Mouse (Mus musculus): Measurements from ENCODE around the gene Pofut1. TPM values are rescaled to one million over a fixed set of nuclear protein-coding genes. Genes with fewer than 3 reads are reported as not detected.
"Not testable (repeated sequence)": the region's sequence is repeated elsewhere in the genome, so short reads cannot be mapped to it uniquely, and the experiment has no call there.

The Pofut1 gene
- polyA plus RNA-seq, 1 experiment from 2014 or later = 11.7 TPM

DNA sequence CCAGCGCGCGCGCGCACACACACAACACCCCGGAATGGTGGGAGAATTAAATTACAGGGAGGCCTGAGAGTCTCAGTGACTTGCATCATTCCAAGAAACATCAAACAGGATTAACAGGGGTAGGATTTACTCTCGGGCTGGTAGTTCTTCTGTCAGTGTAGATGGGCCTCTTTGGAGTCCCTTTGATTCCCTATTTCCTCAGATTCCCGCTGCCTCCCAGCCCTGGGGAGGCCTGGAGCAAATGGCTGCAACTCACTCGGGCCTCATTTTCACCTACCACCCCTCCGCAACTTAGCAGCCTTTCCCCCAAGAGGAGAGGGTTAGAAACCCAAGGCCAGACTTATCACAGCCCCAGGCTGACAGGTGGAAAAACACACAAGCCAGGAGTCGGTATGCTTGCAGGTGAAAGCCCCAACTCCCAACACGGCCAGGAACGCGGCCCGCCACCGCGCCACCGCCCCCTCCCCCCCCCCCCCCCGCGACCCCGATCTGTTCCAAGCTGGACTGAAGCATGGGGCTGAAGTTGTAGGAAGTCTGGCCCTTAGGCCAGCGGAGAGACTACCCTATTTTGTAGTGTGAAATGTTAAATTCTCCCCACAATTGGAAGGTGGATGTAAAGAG lies 1.4 kb upstream of the Pofut1 start:
- 4% methylated on average over 21 of the region's 22 CpGs for WGBS
- 0 out of 2 replicates have a peak, but pooled peaks cover 4% of the 10 kb centered on the region for H3K36me3 ChIP-seq
- peak overlapping the region; percentile 99 for H3K9ac ChIP-seq
- H3K27me3 ChIP-seq (replicated peaks) = no peaks in the 10 kb centered on the region
- peak overlapping the region; percentile 97 for H3K27ac ChIP-seq
- H3K4me3 ChIP-seq (replicated peaks) = peak overlapping the region; percentile 99
- peak overlapping the region; percentile 81 for H3K4me2 ChIP-seq (replicated peaks)
- H3K9me3 ChIP-seq = no peaks in the 10 kb centered on the region
- peaks cover 31% of the 10 kb centered on the region for H3K4me1 ChIP-seq (replicated peaks)
- no peak for ATAC-seq

DNA sequence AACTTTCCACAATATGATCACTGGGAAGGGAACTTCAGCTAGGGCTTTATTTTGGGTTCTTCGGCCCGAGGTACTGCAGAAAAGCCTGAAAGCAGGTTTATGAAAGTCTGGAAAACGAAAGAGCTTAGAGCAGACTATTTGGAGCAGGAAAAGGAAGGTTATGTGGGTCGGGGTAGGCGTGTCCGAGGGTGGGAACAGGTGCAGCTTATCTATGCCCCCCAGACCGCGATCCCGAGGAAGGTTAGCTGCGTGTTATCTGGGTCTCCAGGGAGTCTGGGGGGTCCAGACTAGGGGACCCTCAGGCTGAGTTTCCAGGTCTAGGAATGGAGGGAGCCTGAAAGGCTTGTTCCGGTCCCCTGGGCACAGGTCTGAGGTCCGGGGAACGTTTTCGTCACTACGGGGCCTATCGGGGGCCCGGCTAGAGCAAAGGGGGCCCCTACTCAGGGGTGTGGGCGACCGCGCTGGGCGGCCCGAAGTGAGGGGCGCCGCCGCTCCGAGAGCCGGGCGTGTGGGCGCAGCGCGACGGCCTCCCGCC lies 565 bp upstream of the Pofut1 start:
- peak overlapping the region; percentile 99 for H3K4me3 ChIP-seq (replicated peaks)
- H3K27ac ChIP-seq = peak overlapping the region; percentile 97
- H3K4me1 ChIP-seq (replicated peaks) = peaks cover 30% of the 10 kb centered on the region
- H3K36me3 ChIP-seq = no peaks in the 10 kb centered on the region
- H3K27me3 ChIP-seq (replicated peaks) = no peaks in the 10 kb centered on the region
- H3K9me3 ChIP-seq = no peaks in the 10 kb centered on the region
- WGBS = under 1% methylated on average over 33 of the region's 33 CpGs
- peak overlapping the region; percentile 99 for H3K9ac ChIP-seq
- H3K4me2 ChIP-seq (replicated peaks) = peak overlapping the region; percentile 81
- peak; percentile 78 for ATAC-seq

DNA sequence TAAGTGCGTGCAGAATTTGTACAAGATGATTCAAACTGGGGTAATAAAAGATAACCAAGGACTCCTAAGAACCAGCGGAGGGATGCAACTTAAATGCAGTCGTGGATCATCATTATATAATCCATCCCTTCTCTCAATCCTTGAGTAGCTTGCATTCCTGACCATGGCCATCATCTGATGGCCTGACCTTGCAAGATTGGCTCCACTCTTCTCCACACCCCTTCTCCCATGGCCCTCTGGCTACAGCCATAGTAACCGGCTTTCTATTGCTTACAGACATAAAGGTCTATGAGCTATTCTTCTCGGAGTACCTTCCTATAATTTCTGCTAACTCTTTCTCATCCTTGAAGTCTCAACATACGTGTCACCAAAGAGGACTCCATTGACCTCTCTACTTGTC lies 823 bp downstream of the Pofut1 start:
- 50% methylated on average over 6 of the region's 6 CpGs for WGBS
- peak overlapping the region; percentile 97 for H3K27ac ChIP-seq
- peak overlapping the region; percentile 99 for H3K9ac ChIP-seq
- H3K9me3 ChIP-seq = no peaks in the 10 kb centered on the region
- H3K4me2 ChIP-seq (replicated peaks) = peak overlapping the region; percentile 81
- no peaks in the 10 kb centered on the region for H3K27me3 ChIP-seq (replicated peaks)
- ATAC-seq = no peak
- H3K4me1 ChIP-seq (replicated peaks) = peaks cover 24% of the 10 kb centered on the region
- H3K4me3 ChIP-seq (replicated peaks) = peak overlapping the region; percentile 99
- H3K36me3 ChIP-seq = peaks cover 3% of the 10 kb centered on the region; the same call in 1 of the 2 replicates

DNA sequence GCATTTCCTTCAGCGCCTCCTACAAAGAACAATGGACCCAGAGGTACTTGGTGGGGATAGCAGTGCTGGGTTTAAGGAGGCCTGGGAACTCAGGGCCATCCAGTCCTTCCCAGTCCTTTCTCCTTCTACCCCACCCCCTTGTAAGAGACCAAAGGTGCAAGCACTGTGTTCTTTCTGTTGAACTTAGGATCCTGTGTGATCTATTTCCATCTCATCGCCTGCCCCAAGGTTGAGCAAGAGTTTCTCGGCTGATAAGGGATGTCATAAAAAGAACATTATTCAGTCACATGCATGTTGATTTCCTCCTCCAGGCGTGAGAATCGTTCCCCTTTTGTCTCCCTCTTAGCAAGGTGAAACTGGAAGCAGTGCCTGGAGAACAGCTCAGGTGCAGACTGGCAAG lies 8.4 kb downstream of the Pofut1 start:
- peak; percentile 97 for ATAC-seq

DNA sequence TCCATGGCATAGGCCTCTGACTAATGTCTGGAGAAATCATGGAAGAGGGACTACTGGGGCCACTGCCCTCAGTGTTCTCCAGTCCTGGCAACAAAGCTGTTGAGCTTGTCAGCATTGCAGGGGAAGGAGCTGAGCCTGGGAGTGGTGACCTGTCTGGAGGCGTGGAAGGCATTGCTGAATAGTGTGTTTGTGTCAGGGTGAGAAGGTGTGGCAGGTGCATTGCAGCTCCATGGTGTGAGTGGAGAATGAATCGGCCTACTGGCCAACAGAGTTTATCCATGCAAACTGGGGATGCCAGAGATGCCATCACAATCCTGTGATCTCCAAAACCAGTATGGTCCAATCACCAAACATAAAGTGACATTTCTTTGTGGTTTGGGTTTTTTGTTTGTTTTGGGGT lies 15.3 kb downstream of the Pofut1 start:
- peaks cover 12% of the 10 kb centered on the region; the same call in 1 of the 2 replicates for H3K36me3 ChIP-seq
- H3K4me2 ChIP-seq (replicated peaks) = no peak overlapping the region
- WGBS = 64% methylated on average over 2 of the region's 2 CpGs
- 0 out of 2 replicates have a peak overlapping the region, but pooled peaks have one; percentile 22 for H3K27ac ChIP-seq
- H3K4me3 ChIP-seq (replicated peaks) = no peak overlapping the region
- H3K4me1 ChIP-seq (replicated peaks) = 0 out of 2 replicates have a peak, but pooled peaks cover 11% of the 10 kb centered on the region
- no peak overlapping the region for H3K9ac ChIP-seq
- no peaks in the 10 kb centered on the region for H3K9me3 ChIP-seq
- no peaks in the 10 kb centered on the region for H3K27me3 ChIP-seq (replicated peaks)
- ATAC-seq = no peak

More for the DNA sequence above, 8.4 kb downstream of the Pofut1 start:
- 67% methylated on average over 5 of the region's 5 CpGs for WGBS
- H3K4me1 ChIP-seq (replicated peaks) = no peaks in the 10 kb centered on the region; the same call in 1 of the 2 replicates
- peak overlapping the region; percentile 89 for H3K27ac ChIP-seq
- H3K36me3 ChIP-seq = peaks cover 20% of the 10 kb centered on the region
- no peak overlapping the region for H3K4me2 ChIP-seq (replicated peaks)
- H3K4me3 ChIP-seq (replicated peaks) = no peak overlapping the region
- H3K27me3 ChIP-seq (replicated peaks) = no peaks in the 10 kb centered on the region
- H3K9me3 ChIP-seq = no peaks in the 10 kb centered on the region
- H3K9ac ChIP-seq = no peak overlapping the region

DNA sequence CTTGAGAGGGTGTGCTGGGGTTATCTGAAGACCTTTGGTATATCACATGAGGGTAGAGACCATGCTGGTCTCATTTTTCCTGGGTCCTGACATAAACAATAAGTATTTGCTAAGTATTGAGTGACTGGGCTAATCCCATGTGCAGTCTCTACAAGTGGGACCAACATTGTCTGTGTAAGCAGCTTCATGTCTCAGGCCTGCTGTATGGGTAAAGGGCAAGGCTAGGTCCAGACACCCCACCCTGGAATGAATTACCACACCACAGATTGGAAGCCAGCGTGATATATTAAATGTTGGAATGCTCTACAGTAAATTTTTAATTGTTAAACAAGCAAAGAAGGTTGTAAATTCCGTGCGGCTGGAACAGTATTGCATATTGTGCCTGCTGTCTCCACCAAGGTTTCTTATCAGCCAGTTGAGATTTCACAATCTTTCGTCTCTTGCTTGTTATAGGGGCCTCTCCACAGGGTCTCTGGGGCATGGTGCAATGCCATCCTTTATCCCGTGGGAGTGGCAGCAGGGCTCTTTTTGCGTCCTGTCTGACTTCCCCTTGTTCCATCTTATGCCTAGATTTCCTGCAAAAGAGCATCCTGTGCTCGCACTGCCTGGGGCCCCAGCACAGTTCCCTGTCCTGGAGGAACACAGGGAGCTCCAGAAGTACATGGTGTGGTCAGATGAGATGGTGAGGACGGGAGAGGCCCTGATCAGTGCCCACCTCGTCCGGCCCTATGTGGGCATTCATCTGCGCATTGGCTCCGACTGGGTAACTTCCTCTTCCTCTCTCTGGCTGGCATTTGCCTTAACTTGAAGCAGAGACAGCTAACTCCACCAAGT lies 17.9 kb downstream of the Pofut1 start:
- WGBS = 66% methylated on average over 12 of the region's 12 CpGs
- H3K9me3 ChIP-seq = no peaks in the 10 kb centered on the region
- H3K4me1 ChIP-seq (replicated peaks) = 0 out of 2 replicates have a peak, but pooled peaks cover 11% of the 10 kb centered on the region
- H3K4me3 ChIP-seq (replicated peaks) = no peak overlapping the region
- H3K36me3 ChIP-seq = peaks cover 20% of the 10 kb centered on the region
- ATAC-seq = peak; percentile 95
- no peak overlapping the region for H3K9ac ChIP-seq
- no peak overlapping the region; the same call in 1 of the 2 replicates for H3K4me2 ChIP-seq (replicated peaks)
- peak overlapping the region; percentile 89 for H3K27ac ChIP-seq
- H3K27me3 ChIP-seq (replicated peaks) = no peaks in the 10 kb centered on the region

DNA sequence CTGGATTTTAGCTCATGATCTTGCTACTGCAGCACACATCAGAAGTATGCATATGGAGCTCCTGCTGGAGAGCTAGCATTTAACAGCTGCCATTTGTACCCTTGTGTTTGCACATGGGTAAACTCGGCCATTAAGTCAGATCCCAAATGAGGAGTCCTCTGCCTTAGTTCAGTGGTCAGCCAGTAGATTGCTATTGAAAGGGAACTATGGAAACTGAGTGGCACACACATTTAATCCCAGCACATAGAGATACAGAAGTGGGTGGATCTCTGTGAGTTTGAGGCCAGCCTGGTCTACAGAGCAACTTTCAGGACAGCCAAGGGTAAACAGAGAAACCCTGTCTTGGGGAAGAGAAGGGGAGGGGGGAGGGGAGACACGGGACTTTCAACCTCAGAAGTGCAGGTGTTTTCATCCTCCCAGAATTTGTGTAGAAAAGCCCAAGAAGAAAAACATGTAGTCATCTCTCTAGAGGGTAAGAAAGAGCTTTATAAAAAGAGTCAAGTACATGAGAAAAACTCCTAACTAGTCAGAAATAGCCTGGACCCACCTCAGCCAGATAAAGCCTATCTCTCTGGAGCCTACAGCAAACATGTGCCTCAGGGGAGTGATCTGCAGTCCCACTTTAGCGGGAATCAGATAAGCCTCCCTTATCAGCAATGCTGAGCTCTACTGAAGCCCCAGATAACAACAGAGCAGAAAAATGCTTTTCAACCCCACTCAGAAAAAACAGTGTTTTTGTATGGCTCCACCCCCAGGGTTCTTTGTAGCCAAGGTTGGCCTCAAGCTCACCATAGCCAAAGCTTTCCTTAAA lies 18.7 kb downstream of the Pofut1 start:
- H3K4me1 ChIP-seq (replicated peaks) = 0 out of 2 replicates have a peak, but pooled peaks cover 11% of the 10 kb centered on the region
- no peak overlapping the region for H3K9ac ChIP-seq
- H3K9me3 ChIP-seq = no peaks in the 10 kb centered on the region
- peak overlapping the region; percentile 89 for H3K27ac ChIP-seq
- 24% methylated on average over 3 of the region's 3 CpGs for whole genome bisulfite sequencing
- no peak overlapping the region for H3K4me3 ChIP-seq (replicated peaks)
- no peaks in the 10 kb centered on the region for H3K27me3 ChIP-seq (replicated peaks)
- no peak overlapping the region; the same call in 1 of the 2 replicates for H3K4me2 ChIP-seq (replicated peaks)
- peaks cover 20% of the 10 kb centered on the region for H3K36me3 ChIP-seq
- ATAC-seq = peak; percentile 63

DNA sequence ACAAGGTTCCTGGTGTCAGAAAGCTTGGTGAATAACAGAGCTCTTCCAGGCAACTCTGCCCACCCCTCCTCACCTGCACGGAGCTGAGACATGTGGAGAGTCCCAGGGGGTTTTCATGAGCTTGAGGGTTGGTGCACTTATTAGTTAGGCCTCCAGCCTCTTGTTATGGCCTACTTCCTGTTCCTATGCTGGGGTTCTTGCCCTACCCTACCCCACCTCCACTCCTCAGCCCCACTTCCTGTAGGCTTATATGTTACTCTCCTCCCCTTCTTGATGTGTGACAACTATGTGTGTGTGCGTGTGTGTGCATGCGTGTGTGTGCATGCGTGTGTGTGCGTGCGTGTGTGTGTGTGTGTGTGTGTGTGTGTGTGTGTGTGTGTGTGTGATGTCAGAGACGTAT lies 21.7 kb downstream of the Pofut1 start:
- Histone ChIP-seq H3K4me3 (replicated peaks) (no peak overlapping the region), H3K27me3 (replicated peaks) (no peaks in the 10 kb centered on the region), H3K4me2 (replicated peaks) (no peak overlapping the region), H3K9ac (no peak overlapping the region), H3K4me1 (replicated peaks) (0 out of 2 replicates have a peak, but pooled peaks cover 7% of the 10 kb centered on the region), H3K27ac (no peak overlapping the region), H3K9me3 (no peaks in the 10 kb centered on the region), H3K36me3 (peaks cover 34% of the 10 kb centered on the region)
- WGBS = 91% methylated on average over 7 of the region's 7 CpGs
- no peak for ATAC-seq

DNA sequence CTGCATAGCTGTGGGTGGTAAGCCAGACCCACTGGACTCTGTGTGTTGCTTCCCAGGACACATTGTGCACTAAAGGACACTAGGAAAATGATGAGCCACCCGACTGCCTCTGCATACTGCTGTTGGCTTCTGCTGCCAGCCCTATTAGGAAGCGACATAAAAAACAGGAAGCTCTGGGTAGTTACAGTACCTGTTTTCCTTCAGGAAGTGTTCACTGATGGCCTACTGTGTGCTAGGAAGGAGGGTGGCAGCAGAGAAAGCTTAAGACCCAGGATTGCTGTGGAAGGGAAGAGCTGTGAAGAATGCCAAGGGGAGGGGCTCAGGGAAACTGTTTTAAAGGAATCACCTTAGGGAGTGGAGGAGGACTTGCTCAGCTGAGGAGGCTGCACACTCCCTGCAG lies 26.0 kb downstream of the Pofut1 start:
- H3K4me2 ChIP-seq (replicated peaks) = no peak overlapping the region
- H3K9ac ChIP-seq = no peak overlapping the region
- H3K9me3 ChIP-seq = no peaks in the 10 kb centered on the region
- no peak for ATAC-seq
- H3K27ac ChIP-seq = no peak overlapping the region
- 85% methylated on average over 2 of the region's 2 CpGs for WGBS
- no peaks in the 10 kb centered on the region for H3K27me3 ChIP-seq (replicated peaks)
- no peak overlapping the region for H3K4me3 ChIP-seq (replicated peaks)
- peaks cover 29% of the 10 kb centered on the region for H3K36me3 ChIP-seq
- H3K4me1 ChIP-seq (replicated peaks) = peaks cover 16% of the 10 kb centered on the region; the same call in 1 of the 2 replicates

DNA sequence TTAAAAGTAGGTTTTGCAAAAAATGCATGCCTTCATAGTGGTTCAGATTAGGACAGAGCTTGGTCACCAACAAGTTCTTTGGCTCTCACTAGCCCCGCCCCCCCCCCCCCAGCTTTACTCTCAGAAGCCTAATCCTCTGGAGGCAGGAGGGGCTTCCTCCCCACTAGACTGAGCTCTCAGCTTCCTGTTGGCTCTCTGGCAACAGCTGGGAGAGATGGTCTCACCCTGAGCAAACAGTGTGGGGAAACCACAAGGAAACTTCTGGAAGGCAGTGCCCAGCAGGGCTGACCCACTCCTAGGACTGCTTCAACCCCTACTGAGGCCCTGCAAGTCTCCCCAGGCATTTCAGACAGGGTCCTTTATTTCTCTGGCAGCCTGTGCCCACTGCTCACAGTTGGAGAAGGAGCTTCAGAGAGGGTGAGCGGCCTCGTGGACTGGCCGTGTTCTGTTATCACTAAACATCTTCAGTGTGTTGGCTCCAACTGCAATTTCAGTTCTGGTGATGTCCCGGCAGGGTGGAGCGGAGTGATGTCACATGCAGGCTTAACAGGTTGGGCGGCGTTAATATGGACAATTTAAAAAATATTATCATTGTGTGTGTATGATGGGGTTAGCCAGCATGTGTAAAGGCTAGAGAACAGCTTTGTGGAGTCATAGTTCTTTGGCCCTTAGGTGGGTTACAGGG lies 29.0 kb downstream of the Pofut1 start:
- Histone ChIP-seq H3K36me3 (peaks cover 13% of the 10 kb centered on the region), H3K4me1 (replicated peaks) (peaks cover 20% of the 10 kb centered on the region; the same call in 1 of the 2 replicates)
- ATAC-seq = peak; percentile 47
- H3K9me3 ChIP-seq; H3K4me3 ChIP-seq (replicated peaks); H3K4me2 ChIP-seq (replicated peaks); H3K27ac ChIP-seq; H3K9ac ChIP-seq; H3K27me3 ChIP-seq (replicated peaks): not testable (repeated sequence)
- WGBS = 52% methylated on average over 8 of the region's 8 CpGs

DNA sequence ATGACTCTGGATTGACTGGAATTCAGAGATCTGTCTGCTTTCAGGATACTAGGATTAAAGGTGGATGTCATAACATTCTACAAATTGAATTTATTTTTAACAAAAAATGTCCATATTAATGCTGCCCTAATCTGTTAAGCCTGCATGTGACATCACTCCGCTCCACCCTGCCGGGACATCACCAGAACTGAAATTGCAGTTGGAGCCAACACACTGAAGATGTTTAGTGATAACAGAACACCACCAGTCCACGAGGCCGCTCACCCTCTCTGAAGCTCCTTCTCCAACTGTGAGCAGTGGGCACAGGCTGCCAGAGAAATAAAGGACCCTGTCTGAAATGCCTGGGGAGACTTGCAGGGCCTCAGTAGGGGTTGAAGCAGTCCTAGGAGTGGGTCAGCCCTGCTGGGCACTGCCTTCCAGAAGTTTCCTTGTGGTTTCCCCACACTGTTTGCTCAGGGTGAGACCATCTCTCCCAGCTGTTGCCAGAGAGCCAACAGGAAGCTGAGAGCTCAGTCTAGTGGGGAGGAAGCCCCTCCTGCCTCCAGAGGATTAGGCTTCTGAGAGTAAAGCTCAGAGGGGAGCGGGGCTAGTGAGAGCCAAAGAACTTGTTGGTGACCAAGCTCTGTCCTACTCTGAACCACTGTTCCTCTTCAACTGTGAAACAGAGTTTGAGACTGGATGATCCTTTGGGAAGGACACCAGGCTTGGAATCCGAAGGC lies 33.0 kb downstream of the Pofut1 start:
- 67% methylated on average over 6 of the region's 6 CpGs for WGBS
- ATAC-seq = peak; percentile 44; the same call in 1 of the 2 replicates
- not testable (repeated sequence) for H3K27ac ChIP-seq

More for the DNA sequence above, 33.0 kb downstream of the Pofut1 start:
- H3K9ac ChIP-seq; H3K36me3 ChIP-seq; H3K4me3 ChIP-seq (replicated peaks); H3K4me2 ChIP-seq (replicated peaks); H3K9me3 ChIP-seq; H3K27me3 ChIP-seq (replicated peaks): not testable (repeated sequence)
- 0 out of 2 replicates have a peak, but pooled peaks cover 12% of the 10 kb centered on the region for H3K4me1 ChIP-seq (replicated peaks)

All from intestine, embryonic 15.5 days (tissue).